Mouse (Mus musculus) kidney, postnatal 0 days (tissue): ENCODE results near the gene Sipa1l1. TPM values are rescaled to one million over a fixed set of nuclear protein-coding genes. Genes with fewer than 3 reads are reported as not detected.

Experiments used
- ATAC-seq: fragments of 200-750 bp; cut with Nextera tagmentation; replicated peaks from 2 replicates; pipeline ENCODE4 v1.8.0; 2017; ENCODE audit warnings: low read depth, moderate number of reproducible peaks, moderate TSS enrichment, moderate library complexity; ENCODE audit not compliant: low FRiP score
- DNase-seq: peaks from one replicate; pipeline ENCODE4 v3.0.0-alpha.2; 2016; ENCODE audit warnings: low spot score
- H3K27ac ChIP-seq: fragments of 300-500 bp; sonication (generic); 2 replicates; pipeline ENCODE4 v1.5.1; 2014; ENCODE audit warnings: mild to moderate bottlenecking
- H3K27me3 ChIP-seq: fragments of 300-500 bp; sonication (generic); 2 replicates; pipeline ENCODE4 v1.6.1; 2014; ENCODE audit warnings: low read length, mixed read lengths; ENCODE audit not compliant: insufficient read depth
- H3K36me3 ChIP-seq: fragments of 300-500 bp; sonication (generic); 2 replicates; pipeline ENCODE4 v1.6.1; 2014; ENCODE audit warnings: low read length, mixed read lengths; ENCODE audit not compliant: insufficient read depth
- H3K4me1 ChIP-seq: fragments of 300-500 bp; sonication (generic); replicated peaks from 2 replicates; pipeline ENCODE4 v1.6.1; 2014; ENCODE audit warnings: antibody characterized with exemption, low read length, mixed read lengths; ENCODE audit not compliant: insufficient read depth
- H3K4me2 ChIP-seq: fragments of 300-500 bp; sonication (generic); 2 replicates; pipeline ENCODE4 v1.6.1; 2014; ENCODE audit warnings: mild to moderate bottlenecking, low read length, moderate library complexity, mixed read lengths
- H3K4me3 ChIP-seq: fragments of 300-500 bp; sonication (generic); replicated peaks from 2 replicates; pipeline ENCODE4 v1.5.1; 2014; ENCODE audit warnings: low read depth, low read length
- H3K9ac ChIP-seq: fragments of 300-500 bp; sonication (generic); 2 replicates; pipeline ENCODE4 v1.6.1; 2014; ENCODE audit warnings: low read depth, low read length
- H3K9me3 ChIP-seq: fragments of 300-500 bp; sonication (generic); replicated peaks from 2 replicates; pipeline ENCODE4 v1.6.1; 2016; ENCODE audit warnings: low read length, inconsistent platforms, mixed read lengths
- CTCF ChIP-seq: IDR thresholded peaks from 2 replicates; pipeline ENCODE4 v1.5.1; 2016; ENCODE audit warnings: antibody characterized with exemption, low read depth, mild to moderate bottlenecking, moderate library complexity
- WGBS: fragments of 180-500 bp; shearing (Covaris S2); extraction: QIAGEN DNeasy Blood & Tissue Kit; methylation state at CpG from one replicate; pipeline ENCODE4 v1.1.7; 2014; 5-methylcytosine and 5-hydroxymethylcytosine counted together
- polyA plus RNA-seq: library from polyadenylated mRNA; unstranded; fragments of >200 nt; fragmentation: Nextera tagmentation; extraction: Ambion mirVana; gene quantifications from 2 replicates; pipeline ENCODE4 v1.2.1, GENCODE M21; 2015

Gene Sipa1l1
- polyA plus RNA-seq, 1 experiment from 2014 or later, result 17.3 TPM

GRCm38 (mm10) chr12:82374020-82374419 is 204.9 kb downstream of the Sipa1l1 start:
- Histone ChIP-seq H3K27me3 (no peaks in the 10 kb centered on the region), H3K4me2 (no peak overlapping the region), H3K9ac (no peak overlapping the region), H3K4me3 (no peak overlapping the region), H3K27ac (0 out of 2 replicates have a peak overlapping the region, but pooled peaks have one; percentile 21), H3K36me3 (no peaks in the 10 kb centered on the region), H3K9me3 (no peaks in the 10 kb centered on the region), H3K4me1 (peaks cover 7% of the 10 kb centered on the region; the same call in 1 of the 2 replicates)
- peak; percentile 80 for DNase-seq
- TF ChIP-seq CTCF, result no peak
- ATAC-seq, result no peak

GRCm38 (mm10) chr12:82382932-82383331 is 213.8 kb downstream of the Sipa1l1 start:
- TF ChIP-seq CTCF, result no peak
- H3K9me3 ChIP-seq, result no peaks in the 10 kb centered on the region
- H3K4me3 ChIP-seq, result no peak overlapping the region
- ATAC-seq, result no peak
- no peak overlapping the region for H3K4me2 ChIP-seq
- peaks cover 12% of the 10 kb centered on the region for H3K36me3 ChIP-seq
- H3K27me3 ChIP-seq, result no peaks in the 10 kb centered on the region
- no peak overlapping the region for H3K27ac ChIP-seq
- DNase-seq, result no peak
- 64% methylated on average over 3 of the region's 3 CpGs for WGBS
- no peak overlapping the region for H3K9ac ChIP-seq
- H3K4me1 ChIP-seq, result no peaks in the 10 kb centered on the region

- TF ChIP-seq CTCF, result no peak
- ATAC-seq (no peak), DNase-seq (no peak)
- H3K9ac ChIP-seq, result no peak overlapping the region
- no peak overlapping the region for H3K27ac ChIP-seq
- no peak overlapping the region for H3K4me3 ChIP-seq
- H3K36me3 ChIP-seq, result peaks cover 12% of the 10 kb centered on the region
- no peaks in the 10 kb centered on the region for H3K9me3 ChIP-seq
- H3K27me3 ChIP-seq, result no peaks in the 10 kb centered on the region
- no peak overlapping the region for H3K4me2 ChIP-seq
- H3K4me1 ChIP-seq, result no peaks in the 10 kb centered on the region
- 78% methylated on average over 8 of the region's 8 CpGs for WGBS
These were observed 215.6 kb downstream of the Sipa1l1 start for GRCm38 (mm10) chr12:82384719-82385118.

GRCm38 (mm10) chr12:82387042-82387441 is 217.9 kb downstream of the Sipa1l1 start:
- no peak overlapping the region for H3K4me3 ChIP-seq
- DNase-seq (no peak), ATAC-seq (no peak)
- no peaks in the 10 kb centered on the region for H3K4me1 ChIP-seq
- no peak overlapping the region for H3K4me2 ChIP-seq
- peaks cover 12% of the 10 kb centered on the region for H3K36me3 ChIP-seq
- no peak overlapping the region for H3K9ac ChIP-seq
- no peak for TF ChIP-seq CTCF
- 69% methylated on average over 3 of the region's 3 CpGs for WGBS
- no peak overlapping the region for H3K27ac ChIP-seq
- no peaks in the 10 kb centered on the region for H3K9me3 ChIP-seq
- no peaks in the 10 kb centered on the region for H3K27me3 ChIP-seq

GRCm38 (mm10) chr12:82387647-82388046 is 218.5 kb downstream of the Sipa1l1 start:
- no peak for TF ChIP-seq CTCF
- Histone ChIP-seq H3K36me3 (peaks cover 12% of the 10 kb centered on the region), H3K4me2 (no peak overlapping the region), H3K4me3 (no peak overlapping the region), H3K9ac (no peak overlapping the region), H3K27ac (no peak overlapping the region), H3K27me3 (no peaks in the 10 kb centered on the region), H3K4me1 (no peaks in the 10 kb centered on the region), H3K9me3 (no peaks in the 10 kb centered on the region)
- DNase-seq (no peak), ATAC-seq (no peak)
- 95% methylated on average over 3 of the region's 3 CpGs for whole genome bisulfite sequencing

GRCm38 (mm10) chr12:82388144-82388543 is 219.0 kb downstream of the Sipa1l1 start:
- DNase-seq, result no peak
- Histone ChIP-seq H3K27ac (no peak overlapping the region), H3K9me3 (no peaks in the 10 kb centered on the region), H3K36me3 (peaks cover 12% of the 10 kb centered on the region), H3K4me3 (no peak overlapping the region), H3K4me2 (no peak overlapping the region), H3K27me3 (no peaks in the 10 kb centered on the region), H3K9ac (no peak overlapping the region), H3K4me1 (no peaks in the 10 kb centered on the region)
- ATAC-seq, result no peak
- TF ChIP-seq CTCF, result peak; percentile 15; the same call in 1 of the 2 replicates
